Mouse (Mus musculus) CH12.LX (cell line): ENCODE data around the gene Ppp1r14b.

Experiments
- CTCF ChIP-seq, 2 experiments: IDR thresholded peaks in 1 of 2; conservative IDR thresholded peaks in 1 of 2; 2 replicates each; pipeline ENCODE4 v1.5.1; 2011 to 2012; ENCODE audit warnings: low read depth in 2 of 2, low read length in 2 of 2, improper control_type of control experiment in 1 of 2, inconsistent platforms in 1 of 2, mild to moderate bottlenecking in 1 of 2, moderate library complexity in 1 of 2
- MAZ ChIP-seq: IDR thresholded peaks from 2 replicates; pipeline ENCODE4 v1.6.1; 2012; ENCODE audit warnings: low read depth, mild to moderate bottlenecking, inconsistent platforms, low read length, improper control_type of control experiment, moderate library complexity
- POLR2A ChIP-seq: IDR thresholded peaks from 2 replicates; pipeline ENCODE4 v1.6.1; 2011; ENCODE audit warnings: low read depth, mild to moderate bottlenecking, improper control_type of control experiment, low read length
- UBTF ChIP-seq: IDR thresholded peaks from 2 replicates; pipeline ENCODE4 v1.6.1; 2012; ENCODE audit warnings: low read depth, mild to moderate bottlenecking, inconsistent platforms, low read length, improper control_type of control experiment, moderate library complexity

DNA sequence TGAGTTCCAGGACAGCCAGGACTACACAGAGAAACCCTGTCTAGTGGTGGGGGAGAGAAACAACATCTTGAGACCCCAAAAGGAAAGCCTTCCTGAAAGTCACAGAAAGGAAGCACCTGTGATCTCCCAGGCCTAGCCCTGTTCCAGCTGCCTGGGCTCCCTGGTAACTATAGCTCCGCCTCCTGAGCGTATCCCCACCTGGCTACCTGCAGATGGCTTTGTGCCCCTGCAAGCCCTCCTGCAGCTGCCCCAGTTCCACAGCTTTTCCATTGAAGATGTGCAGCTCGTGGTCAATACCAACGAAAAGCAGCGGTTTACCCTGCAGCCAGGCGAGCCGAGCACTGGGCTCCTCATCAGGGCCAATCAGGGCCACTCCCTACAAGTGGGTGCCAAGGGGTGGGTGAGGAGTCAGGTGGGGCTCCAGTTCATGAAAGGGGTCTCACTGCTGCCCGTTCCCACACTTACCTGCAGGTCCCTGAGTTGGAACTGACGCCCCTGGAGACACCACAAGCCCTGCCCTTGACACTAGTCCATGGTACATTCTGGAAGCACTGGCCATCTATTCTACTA is 23.0 kb downstream of the Ppp1r14b start:
- TF ChIP-seq CTCF (conservative IDR thresholded peaks at IDR 0.05 in 1 of 2, IDR thresholded peaks at IDR 0.05 in 1 of 2; ENCODE audit: low read depth in 2 of 2, low read length in 2 of 2) (no peak), MAZ (no peak), POLR2A (no peak), UBTF (no peak)
